Mouse (Mus musculus) forebrain, embryonic 15.5 days (tissue): ENCODE data around the gene Kif1b. TPM values are rescaled to one million over a fixed set of nuclear protein-coding genes. Genes with fewer than 3 reads are reported as not detected.

Experiments
- ATAC-seq: fragments of 200-750 bp; cut with Nextera tagmentation; replicated peaks from 2 replicates; pipeline ENCODE4 v1.8.0; 2017; ENCODE audit warnings: mild to moderate bottlenecking, moderate TSS enrichment, moderate library complexity
- H3K27ac ChIP-seq: fragments of 300-500 bp; sonication (generic); replicated peaks from 2 replicates; pipeline ENCODE4 v1.5.1; 2015; ENCODE audit warnings: mild to moderate bottlenecking, inconsistent platforms
- H3K27me3 ChIP-seq: fragments of 300-500 bp; sonication (generic); 2 replicates; pipeline ENCODE4 v1.6.1; 2015; ENCODE audit warnings: inconsistent platforms
- H3K36me3 ChIP-seq: fragments of 300-500 bp; sonication (generic); 2 replicates; pipeline ENCODE4 v1.6.1; 2015; ENCODE audit warnings: mild to moderate bottlenecking, inconsistent platforms
- H3K4me1 ChIP-seq: fragments of 300-500 bp; sonication (generic); 2 replicates; pipeline ENCODE4 v1.6.1; 2015; ENCODE audit warnings: inconsistent platforms
- H3K4me2 ChIP-seq: fragments of 300-500 bp; sonication (generic); replicated peaks from 2 replicates; pipeline ENCODE4 v1.6.1; 2015; ENCODE audit warnings: mild to moderate bottlenecking, inconsistent platforms
- H3K4me3 ChIP-seq: fragments of 300-500 bp; sonication (generic); 2 replicates; pipeline ENCODE4 v1.5.1; 2015; ENCODE audit warnings: mild to moderate bottlenecking, inconsistent platforms
- H3K9ac ChIP-seq: fragments of 300-500 bp; sonication (generic); replicated peaks from 2 replicates; pipeline ENCODE4 v1.6.1; 2015; ENCODE audit warnings: mild to moderate bottlenecking, inconsistent platforms
- H3K9me3 ChIP-seq: fragments of 300-500 bp; sonication (generic); 2 replicates; pipeline ENCODE4 v1.6.1; 2016; ENCODE audit warnings: inconsistent platforms
- WGBS: fragments of 180-500 bp; shearing (Covaris S2); methylation state at CpG from one replicate; pipeline ENCODE4 v1.1.7; 2015; ENCODE audit warnings: mixed read lengths; 5-methylcytosine and 5-hydroxymethylcytosine counted together
- polyA plus RNA-seq: library from polyadenylated mRNA; unstranded; fragments of >200 nt; fragmentation: Nextera tagmentation; extraction: Ambion mirVana; gene quantifications from 2 replicates; pipeline ENCODE4 v1.2.1, GENCODE M21; 2015

Kif1b gene
- polyA plus RNA-seq, 1 experiment from 2014 or later: 141 TPM

DNA sequence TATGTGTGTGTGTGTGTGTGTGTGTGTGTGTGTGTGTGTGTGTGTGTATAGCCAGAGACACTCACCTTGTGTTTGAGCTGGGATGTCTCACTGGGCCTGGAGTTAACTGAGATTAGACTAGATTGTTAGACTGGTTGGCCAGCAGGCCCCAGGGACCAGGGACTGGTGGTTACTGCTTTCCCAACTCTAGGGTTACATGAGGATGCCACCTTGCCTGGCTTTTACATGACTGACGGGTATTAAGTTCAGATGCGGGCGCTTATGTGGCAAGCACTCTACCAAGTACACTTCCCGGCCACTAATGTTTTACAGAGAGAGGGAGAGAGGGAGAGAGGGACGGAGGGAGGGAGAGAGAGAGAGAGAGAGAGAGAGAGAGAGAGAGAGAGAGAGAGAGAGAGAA, 4.5 kb upstream of the Kif1b start:
- no peak for ATAC-seq
- WGBS: 83% methylated on average over 5 of the region's 5 CpGs
- Histone ChIP-seq H3K36me3 (no peaks in the 10 kb centered on the region), H3K27me3 (no peaks in the 10 kb centered on the region), H3K4me2 (no peak overlapping the region), H3K4me1 (peaks cover 13% of the 10 kb centered on the region), H3K4me3 (no peak overlapping the region), H3K9me3 (no peaks in the 10 kb centered on the region), H3K9ac (no peak overlapping the region), H3K27ac (no peak overlapping the region)

DNA sequence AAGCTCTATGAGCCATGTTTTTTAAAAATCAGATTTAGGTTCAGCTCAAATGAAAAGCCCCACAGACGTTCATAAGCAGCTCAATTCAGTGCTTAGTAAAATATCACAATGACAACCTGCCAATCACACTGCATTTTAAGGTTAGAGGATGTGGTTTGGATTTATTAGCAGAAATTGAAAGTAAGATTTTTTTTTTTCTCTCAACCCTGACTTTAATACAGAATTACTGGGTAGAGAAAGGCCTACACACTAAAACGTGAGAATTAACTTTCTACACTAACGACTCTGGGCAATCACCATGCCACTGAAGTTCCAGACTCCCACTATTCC, 963 bp upstream of the Kif1b start:
- Histone ChIP-seq H3K27ac (peak overlapping the region; percentile 96), H3K4me1 (peaks cover 36% of the 10 kb centered on the region), H3K9me3 (no peaks in the 10 kb centered on the region), H3K27me3 (no peaks in the 10 kb centered on the region), H3K4me3 (peak overlapping the region; percentile 70), H3K4me2 (peak overlapping the region; percentile 63), H3K36me3 (no peaks in the 10 kb centered on the region), H3K9ac (peak overlapping the region; percentile 79)
- ATAC-seq: no peak
- WGBS: 21% methylated on average over 3 of the region's 3 CpGs

DNA sequence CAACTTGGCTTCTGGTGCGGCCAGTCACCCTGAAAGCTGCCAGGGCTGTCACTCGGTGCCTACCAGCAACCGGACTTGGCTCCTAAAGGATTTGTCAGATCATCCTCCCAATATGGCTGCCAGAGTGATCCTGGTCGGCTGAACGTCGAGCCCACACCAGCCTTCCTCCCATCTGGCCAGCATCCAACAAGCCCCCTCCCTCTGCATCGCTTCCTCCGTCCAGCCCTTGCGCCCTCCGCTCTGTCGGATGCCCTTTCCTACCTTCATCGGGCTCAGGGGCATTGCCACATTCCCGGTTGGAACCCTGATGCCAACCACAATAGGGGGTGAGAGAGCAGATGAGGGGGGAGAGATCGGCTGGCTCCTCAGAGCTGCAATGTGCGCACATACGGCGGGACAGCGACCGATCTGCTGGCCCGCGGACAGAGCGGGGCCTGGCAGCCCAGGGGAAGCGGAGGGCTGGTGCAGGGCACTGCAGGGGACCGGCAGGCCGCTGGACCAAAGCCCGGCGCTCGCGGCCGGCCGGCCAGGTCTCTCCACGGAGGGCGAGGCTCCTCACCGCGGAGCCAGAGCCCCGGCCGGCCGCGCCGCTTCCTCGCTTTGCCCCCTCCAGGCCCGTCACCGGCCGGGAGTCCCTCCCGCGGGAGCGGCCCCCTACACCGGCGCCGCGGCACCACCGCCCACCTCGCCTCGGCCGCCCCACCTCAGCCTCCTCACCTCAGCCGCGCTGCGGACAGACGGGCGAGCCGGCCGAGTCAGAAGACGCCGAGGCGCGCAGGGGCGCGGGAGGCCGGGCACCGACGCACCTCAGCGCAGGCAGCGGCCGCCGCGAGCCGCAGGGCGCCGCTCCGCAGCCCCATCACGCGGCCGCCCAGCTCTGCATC, 539 bp downstream of the Kif1b start:
- ATAC-seq: peak; percentile 59
- H3K27me3 ChIP-seq: no peaks in the 10 kb centered on the region
- no peaks in the 10 kb centered on the region for H3K9me3 ChIP-seq
- WGBS: under 1% methylated on average over 83 of the region's 83 CpGs
- H3K27ac ChIP-seq: peak overlapping the region; percentile 96
- peaks cover 49% of the 10 kb centered on the region for H3K4me1 ChIP-seq
- H3K9ac ChIP-seq: peak overlapping the region; percentile 82
- H3K4me3 ChIP-seq: peak overlapping the region; percentile 70
- peak overlapping the region; percentile 48 for H3K4me2 ChIP-seq
- no peaks in the 10 kb centered on the region for H3K36me3 ChIP-seq

DNA sequence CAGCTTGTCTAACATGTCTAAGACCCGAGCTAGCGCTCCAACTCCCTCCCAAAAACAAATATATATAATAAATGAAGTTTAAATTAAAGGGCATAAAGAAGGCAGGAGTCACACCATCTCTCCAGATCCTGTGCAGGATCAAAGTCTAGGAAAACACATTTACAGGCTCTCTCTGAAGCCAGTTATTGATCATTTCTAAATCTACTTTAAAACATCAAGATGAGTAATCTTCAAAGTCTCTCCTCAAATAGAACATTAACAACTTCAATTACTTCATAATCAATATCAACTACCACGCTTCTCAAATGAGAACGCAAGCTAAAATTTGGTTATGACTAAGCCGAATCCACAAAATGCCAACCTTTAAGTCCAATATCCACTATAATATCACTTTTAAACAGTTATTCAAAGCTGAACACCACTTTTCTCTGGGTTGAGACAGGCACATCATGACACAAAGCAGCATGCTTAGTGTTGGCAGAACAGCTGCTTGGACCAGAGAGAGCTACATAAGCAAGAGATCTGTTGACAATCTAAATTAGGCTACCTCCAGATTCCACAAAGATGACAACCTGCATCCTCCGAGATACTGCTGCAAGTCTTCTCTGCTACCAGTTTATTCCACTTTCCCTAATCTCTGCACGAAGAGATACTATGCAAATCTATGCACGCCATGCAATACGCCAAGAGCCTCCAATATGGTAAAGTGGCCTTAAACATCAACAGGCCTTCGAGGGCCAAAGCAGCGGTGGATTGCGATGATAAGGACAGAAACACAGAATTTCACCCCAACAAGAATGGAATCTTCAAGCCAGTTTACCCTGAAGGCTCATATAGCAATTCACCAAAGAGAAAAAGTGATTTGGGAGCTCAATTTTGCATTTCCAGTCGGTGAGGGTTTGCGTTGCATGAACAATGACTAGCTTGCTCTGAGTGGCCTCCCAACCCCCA, 1.5 kb downstream of the Kif1b start:
- Histone ChIP-seq H3K27me3 (no peaks in the 10 kb centered on the region), H3K4me1 (peaks cover 58% of the 10 kb centered on the region), H3K36me3 (no peaks in the 10 kb centered on the region), H3K27ac (peak overlapping the region; percentile 96), H3K4me3 (peak overlapping the region; percentile 70), H3K9me3 (no peaks in the 10 kb centered on the region), H3K4me2 (peak overlapping the region; percentile 48), H3K9ac (peak overlapping the region; percentile 82)
- no peak for ATAC-seq
- WGBS: 23% methylated on average over 14 of the region's 14 CpGs

DNA sequence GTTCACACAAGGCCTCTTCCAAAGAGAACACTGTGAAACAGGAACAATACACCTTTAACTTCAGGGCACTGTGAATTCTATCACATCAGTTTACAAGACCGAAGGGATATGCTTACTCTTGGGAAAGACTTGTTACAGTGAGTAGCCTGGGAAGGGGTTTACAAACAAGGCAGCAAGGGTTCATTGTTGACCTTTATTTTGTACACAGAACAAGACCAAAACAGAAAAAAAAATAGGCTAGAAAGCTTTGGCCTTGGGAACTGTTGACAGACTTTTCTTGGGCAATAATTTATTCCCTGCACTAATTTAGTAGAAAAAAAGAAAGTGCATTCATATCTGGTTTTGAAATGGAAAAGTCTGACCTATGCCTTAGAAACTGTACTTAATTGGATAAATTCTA, 3.0 kb downstream of the Kif1b start:
- Histone ChIP-seq H3K9me3 (no peaks in the 10 kb centered on the region), H3K4me3 (0 out of 2 replicates have a peak overlapping the region, but pooled peaks have one; percentile 6), H3K27me3 (no peaks in the 10 kb centered on the region), H3K4me2 (peak overlapping the region; percentile 8), H3K9ac (no peak overlapping the region), H3K27ac (no peak overlapping the region), H3K36me3 (no peaks in the 10 kb centered on the region), H3K4me1 (peaks cover 66% of the 10 kb centered on the region)
- 62% methylated on average over 1 of the region's 1 CpGs for WGBS
- ATAC-seq: no peak

DNA sequence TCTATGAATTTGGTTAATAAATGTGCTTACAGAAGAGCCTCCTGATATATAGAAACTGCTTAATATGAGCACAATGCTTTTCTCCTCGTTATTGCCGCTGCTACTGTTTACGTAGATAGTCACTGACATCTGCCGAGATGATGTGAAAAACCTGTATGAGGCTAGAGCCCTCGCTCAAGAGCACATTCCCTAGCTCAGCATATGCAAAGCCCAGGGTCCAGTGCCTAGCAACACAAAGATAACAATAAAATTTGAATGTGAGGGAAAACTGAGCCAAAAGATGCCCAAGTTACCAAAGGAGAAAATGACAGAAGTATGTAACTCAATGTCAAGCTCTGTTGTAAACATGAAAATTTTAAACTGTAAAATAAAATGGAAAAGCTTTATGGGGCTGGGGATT, 4.0 kb downstream of the Kif1b start:
- H3K9me3 ChIP-seq: no peaks in the 10 kb centered on the region
- no peaks in the 10 kb centered on the region for H3K27me3 ChIP-seq
- H3K4me3 ChIP-seq: peak overlapping the region; percentile 6; the same call in 1 of the 2 replicates
- H3K4me1 ChIP-seq: peaks cover 63% of the 10 kb centered on the region
- no peaks in the 10 kb centered on the region for H3K36me3 ChIP-seq
- 0 out of 2 replicates have a peak overlapping the region, but pooled peaks have one; percentile 15 for H3K9ac ChIP-seq
- peak overlapping the region; percentile 8 for H3K4me2 ChIP-seq
- 31% methylated on average over 5 of the region's 5 CpGs for WGBS
- no peak overlapping the region for H3K27ac ChIP-seq
- no peak for ATAC-seq

DNA sequence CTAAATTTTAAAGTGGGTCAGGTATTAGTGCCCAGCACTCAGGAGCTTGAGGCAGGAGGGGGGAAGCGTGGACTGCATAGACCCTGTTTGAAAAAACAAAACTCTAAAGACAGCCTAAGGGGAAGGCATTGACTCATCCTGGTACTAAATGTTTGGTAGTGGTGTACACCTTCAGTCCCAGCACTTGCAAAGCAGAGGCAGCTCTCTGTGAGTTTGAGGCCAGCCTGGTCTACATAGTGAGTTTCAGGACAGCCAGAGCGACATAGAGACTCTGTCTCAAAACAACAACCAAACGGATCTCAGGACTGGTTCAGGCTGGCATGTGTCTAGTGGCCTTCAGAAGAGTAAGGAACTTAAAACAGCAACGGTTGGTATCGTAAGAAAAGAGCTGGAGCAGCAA, 4.7 kb downstream of the Kif1b start:
- Histone ChIP-seq H3K9ac (no peak overlapping the region), H3K9me3 (no peaks in the 10 kb centered on the region)

DNA sequence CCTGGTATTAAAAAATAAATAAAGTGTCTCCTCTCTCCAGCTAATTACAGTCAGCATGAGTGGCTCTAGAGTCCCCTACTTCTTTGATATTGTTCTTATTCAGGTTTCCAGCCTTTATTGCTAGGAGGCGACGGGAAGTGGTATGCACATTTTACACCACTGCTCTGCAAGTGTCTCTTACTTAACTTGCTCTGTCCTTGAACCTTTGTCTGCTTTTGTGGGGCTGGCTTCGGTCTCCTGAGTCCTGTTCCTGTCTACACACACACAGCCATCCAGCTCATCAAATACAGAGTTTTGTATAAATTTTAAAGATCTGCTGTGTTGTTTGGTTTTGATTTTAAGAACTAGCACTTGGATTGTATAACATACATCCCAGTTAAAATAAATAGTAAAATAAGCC, 5.4 kb downstream of the Kif1b start:
- peaks cover 65% of the 10 kb centered on the region for H3K4me1 ChIP-seq
- WGBS: 19% methylated on average over 3 of the region's 3 CpGs
- H3K9ac ChIP-seq: no peak overlapping the region
- no peaks in the 10 kb centered on the region for H3K27me3 ChIP-seq
- no peak for ATAC-seq
- H3K27ac ChIP-seq: 0 out of 2 replicates have a peak overlapping the region, but pooled peaks have one; percentile 8
- no peak overlapping the region for H3K4me3 ChIP-seq
- H3K36me3 ChIP-seq: no peaks in the 10 kb centered on the region
- no peaks in the 10 kb centered on the region for H3K9me3 ChIP-seq
- no peak overlapping the region for H3K4me2 ChIP-seq

More for the DNA sequence above, 4.7 kb downstream of the Kif1b start:
- ATAC-seq: no peak
- Histone ChIP-seq H3K4me2 (no peak overlapping the region; the same call in 1 of the 2 replicates), H3K36me3 (no peaks in the 10 kb centered on the region), H3K27ac (no peak overlapping the region), H3K27me3 (no peaks in the 10 kb centered on the region), H3K4me3 (no peak overlapping the region), H3K4me1 (peaks cover 61% of the 10 kb centered on the region)
- WGBS: 72% methylated on average over 5 of the region's 5 CpGs

DNA sequence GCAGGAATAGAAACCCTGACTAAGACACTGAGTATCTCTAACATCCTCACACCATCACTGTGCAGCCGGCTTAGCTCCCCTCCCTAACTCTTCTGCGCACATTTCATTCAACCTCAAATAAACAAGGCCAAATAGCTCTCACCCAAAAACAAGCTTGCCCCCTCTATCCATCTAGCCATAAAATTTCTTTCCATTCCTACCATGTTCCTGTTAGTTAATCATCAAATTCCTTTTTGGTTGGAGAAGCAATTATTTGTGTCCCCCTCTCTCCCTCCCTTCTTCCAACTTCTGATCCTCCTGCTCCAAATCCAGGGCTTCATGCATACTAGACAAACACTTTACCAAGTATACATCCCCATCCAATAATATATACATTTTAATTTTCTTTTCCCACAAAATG, 11.0 kb downstream of the Kif1b start:
- ATAC-seq: no peak
- peaks cover 46% of the 10 kb centered on the region for H3K4me1 ChIP-seq
- H3K9me3 ChIP-seq: no peaks in the 10 kb centered on the region
- H3K27ac ChIP-seq: no peak overlapping the region
- H3K36me3 ChIP-seq: no peaks in the 10 kb centered on the region
- H3K4me2 ChIP-seq: no peak overlapping the region
- no peak overlapping the region for H3K9ac ChIP-seq
- H3K27me3 ChIP-seq: no peaks in the 10 kb centered on the region
- no peak overlapping the region for H3K4me3 ChIP-seq
- WGBS: 83% methylated on average over 2 of the region's 2 CpGs

DNA sequence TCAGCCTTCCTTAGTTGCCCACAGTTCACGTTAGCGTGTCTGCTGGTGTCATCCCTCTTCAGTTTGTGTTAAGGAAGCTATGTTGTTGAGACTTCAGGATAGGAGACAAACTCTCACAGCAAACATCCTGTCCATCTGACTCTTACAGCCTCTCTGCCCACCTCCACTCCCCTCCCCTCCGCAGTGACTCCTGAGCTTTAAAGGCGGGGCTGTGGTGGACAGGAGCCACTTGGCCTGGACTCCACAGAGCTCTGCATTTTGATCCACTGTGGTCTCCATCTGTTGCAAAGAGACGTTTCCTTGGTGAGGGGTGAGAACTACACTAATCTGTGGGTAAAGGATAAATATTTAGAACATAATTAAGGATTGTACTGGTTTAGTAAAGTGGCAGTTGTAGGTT, 14.5 kb downstream of the Kif1b start:
- WGBS: 75% methylated on average over 5 of the region's 5 CpGs
- no peak for ATAC-seq
- H3K27ac ChIP-seq: no peak overlapping the region
- H3K36me3 ChIP-seq: peaks cover 25% of the 10 kb centered on the region
- no peaks in the 10 kb centered on the region for H3K9me3 ChIP-seq
- no peak overlapping the region for H3K4me3 ChIP-seq
- no peak overlapping the region for H3K4me2 ChIP-seq
- peaks cover 26% of the 10 kb centered on the region for H3K4me1 ChIP-seq
- H3K9ac ChIP-seq: no peak overlapping the region
- no peaks in the 10 kb centered on the region for H3K27me3 ChIP-seq

DNA sequence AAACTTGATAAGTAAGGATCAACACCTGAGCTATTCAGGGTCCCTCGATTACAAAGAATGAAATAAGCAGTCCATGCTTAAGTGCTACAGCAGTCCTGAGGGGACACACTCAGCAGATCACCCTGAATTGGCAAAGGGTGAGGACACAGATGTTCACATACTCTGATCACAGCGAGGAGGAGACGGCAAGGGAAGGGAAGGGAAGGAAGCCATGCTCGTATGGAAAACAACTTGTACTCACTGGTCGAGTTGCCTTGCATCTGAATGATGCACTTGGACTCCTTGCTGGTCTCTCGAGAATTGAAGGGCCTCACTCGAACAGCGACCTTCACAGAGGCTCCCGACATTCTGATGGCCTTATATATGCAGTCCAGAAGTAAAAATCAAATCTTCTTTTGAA, 16.4 kb downstream of the Kif1b start:
- H3K36me3 ChIP-seq: peaks cover 25% of the 10 kb centered on the region
- no peaks in the 10 kb centered on the region for H3K9me3 ChIP-seq
- H3K27me3 ChIP-seq: no peaks in the 10 kb centered on the region
- no peak overlapping the region for H3K4me3 ChIP-seq
- no peak overlapping the region for H3K9ac ChIP-seq
- H3K27ac ChIP-seq: no peak overlapping the region
- H3K4me2 ChIP-seq: no peak overlapping the region
- no peak for ATAC-seq
- WGBS: 77% methylated on average over 9 of the region's 9 CpGs
- peaks cover 26% of the 10 kb centered on the region for H3K4me1 ChIP-seq

DNA sequence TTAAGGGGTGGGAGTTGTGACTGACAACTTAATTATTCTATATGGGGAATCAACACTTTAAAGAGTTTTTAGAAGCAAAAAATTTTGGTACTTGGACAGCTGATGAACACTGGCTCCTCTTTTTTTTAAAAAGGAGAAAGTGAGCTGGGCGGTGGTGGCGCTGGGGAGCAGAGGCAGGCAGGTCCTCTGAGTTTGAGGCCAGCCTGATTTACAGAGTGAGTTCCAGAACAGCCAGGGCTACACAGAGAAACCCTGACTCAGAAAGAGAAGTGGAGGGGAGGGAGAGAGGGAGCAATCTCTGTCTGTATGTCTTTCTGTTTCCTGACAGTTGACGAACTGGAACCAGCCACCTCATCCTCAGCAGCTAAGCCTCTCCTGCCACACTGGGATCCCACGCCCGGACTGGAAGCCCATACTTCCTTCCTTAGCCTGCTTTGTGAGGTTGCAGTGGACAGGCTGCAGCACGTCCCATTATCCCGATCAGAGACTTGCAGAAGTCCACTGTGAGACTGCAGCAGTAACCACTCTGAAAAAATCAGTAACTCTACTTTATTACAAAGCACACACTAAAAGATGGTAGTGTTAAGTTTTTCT, 17.2 kb downstream of the Kif1b start:
- peaks cover 25% of the 10 kb centered on the region for H3K4me1 ChIP-seq
- no peak overlapping the region for H3K9ac ChIP-seq
- 90% methylated on average over 7 of the region's 7 CpGs for WGBS
- H3K27me3 ChIP-seq: no peaks in the 10 kb centered on the region
- H3K27ac ChIP-seq: no peak overlapping the region
- H3K4me3 ChIP-seq: no peak overlapping the region
- ATAC-seq: no peak
- H3K36me3 ChIP-seq: peaks cover 25% of the 10 kb centered on the region
- H3K4me2 ChIP-seq: no peak overlapping the region
- H3K9me3 ChIP-seq: no peaks in the 10 kb centered on the region
